Mouse (Mus musculus) E14TG2a.4 (cell line): ENCODE results near the gene Cemip2.

Experiments used
- CTCF ChIP-seq: conservative IDR thresholded peaks from 2 replicates; pipeline ENCODE4 v1.5.1; 2014; ENCODE audit warnings: low read length
- NANOG ChIP-seq: IDR thresholded peaks from 2 replicates; pipeline ENCODE4 v1.6.1; 2014; ENCODE audit warnings: borderline replicate concordance, low read length, mixed read lengths

- TF ChIP-seq CTCF (peak; percentile 25), NANOG (no peak)
These were observed 44.0 kb upstream of the Cemip2 start for GRCm38 (mm10) chr19:21734112-21734511.
